Mouse (Mus musculus): ENCODE data around the gene 4930512M02Rik. TPM values are rescaled to one million over a fixed set of nuclear protein-coding genes. Genes with fewer than 3 reads are reported as not detected.

4930512M02Rik gene
- polyA plus RNA-seq (2014; fragmentation: Illumina TruSeq; extraction: RNeasy Lipid Tissue Mini Kit (QIAGEN cat#74804); ENCODE audit: low read depth, low replicate concordance) = 7.2 TPM

DNA sequence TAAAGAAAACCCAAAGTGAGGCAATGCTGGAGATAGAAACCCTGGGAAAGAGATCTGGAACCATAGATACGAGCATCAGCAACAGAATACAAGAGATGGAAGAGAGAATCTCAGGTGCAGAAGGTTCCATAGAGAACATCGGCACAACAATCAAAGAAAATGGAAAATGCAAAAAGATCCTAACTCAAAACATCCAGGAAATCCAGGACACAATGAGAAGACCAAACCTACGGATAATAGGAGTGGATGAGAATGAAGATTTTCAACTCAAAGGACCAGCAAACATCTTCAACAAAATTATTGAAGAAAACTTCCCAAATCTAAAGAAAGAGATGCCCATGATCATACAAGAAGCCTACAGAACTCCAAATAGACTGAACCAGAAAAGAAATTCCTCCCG lies at the start of gene 4930512M02Rik:
4930512M02Rik (minus strand) TSS at position 101 of the 400 bp plus-strand sequence.

Other genes with a start within 250 kb of the 4930512M02Rik start
- 181 TPM for gene Spata48, start 165.7 kb downstream of the 4930512M02Rik start, polyA plus RNA-seq (2014; fragmentation: Illumina TruSeq; extraction: RNeasy Lipid Tissue Mini Kit (QIAGEN cat#74804); ENCODE audit: low read depth, low replicate concordance)
- gene Zpbp, start 165.4 kb downstream of the 4930512M02Rik start, polyA plus RNA-seq (2014; fragmentation: Illumina TruSeq; extraction: RNeasy Lipid Tissue Mini Kit (QIAGEN cat#74804); ENCODE audit: low read depth, low replicate concordance) = 234 TPM
- 0.45 TPM for gene Ikzf1, start 57.2 kb upstream of the 4930512M02Rik start, polyA plus RNA-seq (2014; fragmentation: Illumina TruSeq; extraction: RNeasy Lipid Tissue Mini Kit (QIAGEN cat#74804); ENCODE audit: low read depth, low replicate concordance)
- 94.8 TPM for gene Fignl1, start 181.1 kb upstream of the 4930512M02Rik start, polyA plus RNA-seq (2014; fragmentation: Illumina TruSeq; extraction: RNeasy Lipid Tissue Mini Kit (QIAGEN cat#74804); ENCODE audit: low read depth, low replicate concordance)

Data from testis, adult 10 weeks (tissue).